Mouse (Mus musculus) embryo, embryonic 10.5 days (tissue): Measurements from ENCODE around the gene Tpbgl.

Experiments used
- DNase-seq: peaks from one replicate; pipeline ENCODE4 v3.0.0-alpha.2; 2015; ENCODE audit warnings: low spot score

The Tpbgl gene

DNA sequence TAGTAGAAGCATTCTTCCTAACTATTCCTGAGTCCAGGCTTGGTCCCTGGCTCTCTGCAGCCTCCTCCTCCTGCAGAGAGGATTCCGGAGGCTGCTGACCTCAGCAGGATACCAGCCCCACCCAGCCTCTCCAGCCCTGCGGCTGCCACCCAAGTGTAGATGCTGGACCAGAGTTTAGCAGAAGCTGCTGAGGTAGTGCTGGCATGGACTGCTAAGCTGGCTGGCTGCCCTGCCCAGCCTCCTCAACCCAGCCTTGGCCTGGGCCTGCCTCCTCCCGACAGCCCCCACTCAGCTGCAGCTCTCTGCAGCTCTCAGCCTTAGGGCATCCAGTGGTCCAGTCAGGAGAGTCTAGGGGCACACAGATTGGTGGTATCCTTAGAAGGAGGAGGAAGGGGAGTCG is 14.3 kb upstream of the Tpbgl start:
- no peak for DNase-seq

DNA sequence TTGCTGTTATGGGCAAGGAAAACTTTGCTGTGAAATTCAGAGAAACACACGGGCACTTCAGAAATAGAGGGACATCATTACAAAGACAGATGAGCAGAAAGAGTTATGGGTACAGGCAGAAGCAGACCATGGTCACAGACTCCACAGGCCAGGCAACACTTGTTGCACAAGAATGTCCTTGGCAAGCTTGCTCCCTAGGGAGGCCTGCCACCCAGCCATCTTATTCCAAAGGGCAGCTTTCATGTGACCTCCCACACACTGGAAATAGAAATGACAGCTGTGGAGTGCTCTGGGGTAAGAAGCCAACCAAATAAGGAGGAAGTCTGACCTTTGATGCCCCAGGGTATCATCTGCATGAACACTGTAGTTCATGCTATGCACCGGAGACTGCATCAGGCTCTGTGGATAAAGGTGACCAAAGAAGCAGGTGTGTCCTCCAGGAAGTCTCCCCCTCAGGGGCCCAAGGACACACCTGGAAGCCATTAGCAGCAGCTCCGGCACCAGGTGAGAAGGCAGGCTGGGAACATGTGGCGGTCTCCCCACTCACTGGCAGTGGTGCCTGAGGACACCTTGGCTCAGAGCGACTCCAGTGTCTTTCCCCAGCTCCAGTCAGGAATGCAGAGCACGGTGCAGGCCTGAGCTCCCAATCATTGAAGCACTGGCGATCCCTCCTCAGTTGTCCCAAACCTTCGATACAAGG is 7.2 kb upstream of the Tpbgl start:
- no peak for DNase-seq

DNA sequence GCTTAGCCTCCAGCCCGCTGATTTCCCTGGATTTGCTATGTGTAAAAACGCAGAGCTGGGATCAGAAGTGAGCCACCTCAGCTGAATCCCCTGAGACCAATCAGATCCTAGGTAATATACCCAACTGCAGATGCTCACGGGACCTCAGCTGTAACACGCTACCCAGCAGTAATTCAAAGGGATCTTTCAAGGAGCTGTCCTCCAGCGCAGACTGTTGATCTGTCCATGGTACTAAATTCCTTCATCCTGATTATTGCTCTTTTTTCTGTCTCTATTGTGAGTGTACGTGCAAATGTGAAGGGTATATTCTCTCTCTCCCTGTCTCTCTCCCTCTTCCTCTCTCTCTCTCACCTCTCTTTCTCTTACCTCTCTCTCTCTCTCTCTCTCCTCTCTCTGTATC is 5.4 kb upstream of the Tpbgl start:
- peak; percentile 73 for DNase-seq

DNA sequence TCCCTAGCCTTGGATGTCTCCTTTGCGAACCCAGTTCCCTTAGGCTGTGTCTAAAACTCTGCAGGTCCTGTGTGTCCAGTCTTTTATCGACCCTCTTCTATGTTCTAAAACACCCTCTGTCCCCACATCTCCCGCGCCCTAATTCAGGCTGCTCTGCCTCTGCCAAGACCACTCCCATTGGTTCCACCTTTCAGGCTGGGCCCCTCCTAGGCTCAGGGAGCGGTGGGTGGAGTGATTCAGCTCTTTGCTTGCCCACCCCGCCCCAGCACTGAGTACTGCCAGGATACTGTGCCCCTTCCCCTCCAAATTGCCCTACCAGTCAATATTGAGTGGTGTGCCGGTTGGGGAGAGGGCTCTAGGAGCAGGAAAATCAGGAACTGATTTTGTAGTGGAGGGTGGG is 463 bp upstream of the Tpbgl start:
- DNase-seq: no peak

DNA sequence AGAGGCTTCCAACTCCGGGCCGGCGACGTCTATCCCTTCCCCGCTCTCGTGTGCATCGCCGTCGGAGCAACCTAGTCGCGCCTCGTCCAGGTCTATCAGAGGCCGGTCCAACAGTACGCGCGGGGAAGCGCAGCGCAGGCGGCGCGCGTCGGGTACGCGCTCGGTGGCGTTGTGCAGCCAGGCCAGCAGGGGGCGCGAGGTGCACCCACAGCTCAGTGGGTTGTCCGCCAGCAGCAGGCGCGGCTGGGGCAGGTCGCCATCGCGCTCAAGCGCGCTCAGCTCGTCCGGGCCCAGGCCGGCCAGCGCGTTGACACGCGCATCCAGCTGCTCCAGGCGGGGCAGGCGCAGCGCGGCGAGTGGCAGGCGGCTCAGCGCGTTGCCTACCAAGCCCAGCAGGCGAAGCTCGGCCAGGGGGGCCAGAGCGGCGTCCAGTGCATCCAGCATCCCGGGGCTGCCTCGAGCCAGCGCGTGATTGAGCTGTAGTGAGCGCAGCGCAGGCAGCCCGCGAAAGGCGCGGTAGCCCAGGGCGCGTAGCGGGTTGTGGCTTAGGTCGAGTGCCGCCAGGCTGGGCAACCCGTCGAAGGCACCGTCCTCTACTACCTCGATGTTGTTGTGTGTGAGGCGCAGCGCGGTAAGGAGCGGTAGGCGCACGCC is 1.1 kb downstream of the Tpbgl start:
- DNase-seq: peak; percentile 85

DNA sequence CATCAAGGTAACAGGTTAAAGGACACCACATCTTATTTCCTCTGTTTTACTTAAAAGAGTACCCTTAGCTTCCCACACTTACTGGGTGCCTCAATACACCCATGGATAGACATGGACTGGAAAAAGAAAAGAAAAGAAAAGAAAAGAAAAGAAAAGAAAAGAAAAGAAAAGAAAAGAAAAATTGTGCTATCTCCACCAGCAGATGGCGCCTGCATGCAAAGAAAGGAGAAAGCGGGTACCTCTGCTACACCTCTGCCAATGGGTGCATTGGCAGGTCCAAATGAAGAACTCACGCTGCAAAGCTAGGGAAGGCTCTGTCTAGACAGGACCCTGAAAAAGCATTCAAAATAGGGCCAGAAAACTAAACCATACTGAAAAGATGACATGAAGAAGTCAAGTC is 8.0 kb downstream of the Tpbgl start:
- peak; percentile 64 for DNase-seq

DNA sequence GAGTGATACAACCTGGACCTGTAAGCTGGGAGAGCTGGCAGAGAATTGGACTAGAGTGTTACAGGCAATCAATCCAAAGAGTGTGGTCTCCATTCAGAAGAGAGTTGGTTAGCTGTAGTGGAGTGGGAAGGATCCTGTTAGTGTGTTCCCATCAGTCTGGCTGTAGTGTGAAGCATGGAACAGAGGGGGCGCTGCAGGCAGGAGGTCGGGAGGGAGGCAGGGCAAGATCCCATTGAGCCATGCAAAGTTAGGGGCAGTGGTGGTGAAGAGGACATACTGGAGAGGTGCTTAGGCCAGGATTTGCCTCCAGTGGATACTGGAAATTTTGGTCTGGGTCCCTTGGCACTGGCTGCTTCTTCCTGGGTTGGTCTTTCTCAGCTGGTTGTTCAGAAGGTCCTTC is 8.6 kb downstream of the Tpbgl start:
- DNase-seq: no peak

DNA sequence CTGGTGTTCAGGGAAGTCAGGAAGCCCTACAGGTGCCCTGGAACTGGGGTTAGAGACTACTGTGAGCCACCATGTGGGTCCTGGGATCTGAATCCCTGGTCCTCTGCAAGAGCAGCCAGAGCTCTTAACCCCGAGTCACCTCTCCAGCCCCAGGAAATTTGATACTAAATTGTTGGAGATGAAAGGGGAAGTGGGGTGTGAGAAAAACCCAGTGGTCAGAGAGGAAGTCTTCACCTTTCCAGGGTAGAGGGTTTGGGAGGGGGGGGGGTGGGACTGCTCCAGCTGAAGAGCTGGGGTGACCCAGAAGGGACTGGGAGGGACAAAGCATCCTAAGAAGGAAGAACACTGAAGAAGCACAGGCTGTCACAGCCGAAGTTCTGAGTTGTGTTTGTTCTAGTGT is 19.3 kb downstream of the Tpbgl start:
- DNase-seq: no peak

DNA sequence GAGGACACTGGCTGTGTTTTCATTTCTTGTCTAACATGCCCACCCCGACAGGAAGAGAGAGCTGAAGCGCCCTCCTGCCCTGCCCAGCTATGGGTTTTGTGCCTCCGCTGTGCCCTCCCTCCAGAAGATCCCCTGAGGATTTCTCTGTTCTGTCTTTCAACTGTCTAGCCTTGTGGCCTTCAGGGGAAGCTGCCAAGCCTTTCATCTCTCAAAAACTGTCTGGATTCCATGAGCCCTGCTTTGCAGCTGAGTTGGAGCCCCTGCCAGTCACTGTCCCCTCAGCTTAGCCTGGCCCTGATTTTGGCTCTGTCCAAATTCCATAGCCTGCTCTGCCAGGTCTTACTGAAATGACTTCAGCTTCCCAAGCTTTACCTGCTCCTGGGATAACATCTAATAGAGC is 20.1 kb downstream of the Tpbgl start:
- no peak for DNase-seq

DNA sequence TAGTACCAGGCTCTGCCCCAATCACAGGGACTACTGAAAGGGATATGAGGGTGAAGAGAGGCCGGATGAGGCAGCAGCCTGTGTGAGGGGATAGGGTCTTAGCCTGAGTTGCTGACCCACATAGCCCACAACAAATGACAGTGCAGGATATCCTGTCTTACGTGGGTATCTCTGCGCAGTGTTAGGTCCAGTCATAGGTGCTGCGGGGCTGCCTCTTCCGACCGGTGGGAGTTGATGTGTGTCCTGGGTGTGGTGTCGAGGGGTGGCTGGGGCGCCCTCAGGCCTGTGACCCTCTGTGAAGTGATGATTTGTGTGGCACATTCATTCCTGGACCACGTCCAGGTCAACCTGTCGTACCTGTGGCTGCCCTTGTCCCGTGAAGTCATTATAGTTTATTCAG is 20.6 kb downstream of the Tpbgl start:
- no peak for DNase-seq

DNA sequence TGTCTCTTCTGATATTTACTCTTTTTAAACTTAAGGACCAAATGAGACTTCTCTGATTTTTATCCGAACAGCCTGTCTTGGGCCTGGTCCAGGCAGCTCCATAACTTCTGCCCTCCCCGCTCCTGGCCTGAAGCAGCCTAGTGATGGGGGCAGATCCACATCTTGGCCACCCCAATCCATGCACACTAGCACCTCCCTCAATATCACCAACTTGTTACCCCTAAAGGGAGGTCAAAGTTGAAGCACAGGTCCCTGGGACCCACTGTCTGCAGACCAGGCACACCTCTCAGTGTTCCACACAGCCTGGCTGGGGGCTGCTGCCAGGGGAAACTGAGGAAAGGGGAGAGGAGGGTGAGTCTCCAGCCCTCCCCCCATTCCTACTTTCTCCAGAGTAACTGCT is 21.8 kb downstream of the Tpbgl start:
- DNase-seq: no peak

DNA sequence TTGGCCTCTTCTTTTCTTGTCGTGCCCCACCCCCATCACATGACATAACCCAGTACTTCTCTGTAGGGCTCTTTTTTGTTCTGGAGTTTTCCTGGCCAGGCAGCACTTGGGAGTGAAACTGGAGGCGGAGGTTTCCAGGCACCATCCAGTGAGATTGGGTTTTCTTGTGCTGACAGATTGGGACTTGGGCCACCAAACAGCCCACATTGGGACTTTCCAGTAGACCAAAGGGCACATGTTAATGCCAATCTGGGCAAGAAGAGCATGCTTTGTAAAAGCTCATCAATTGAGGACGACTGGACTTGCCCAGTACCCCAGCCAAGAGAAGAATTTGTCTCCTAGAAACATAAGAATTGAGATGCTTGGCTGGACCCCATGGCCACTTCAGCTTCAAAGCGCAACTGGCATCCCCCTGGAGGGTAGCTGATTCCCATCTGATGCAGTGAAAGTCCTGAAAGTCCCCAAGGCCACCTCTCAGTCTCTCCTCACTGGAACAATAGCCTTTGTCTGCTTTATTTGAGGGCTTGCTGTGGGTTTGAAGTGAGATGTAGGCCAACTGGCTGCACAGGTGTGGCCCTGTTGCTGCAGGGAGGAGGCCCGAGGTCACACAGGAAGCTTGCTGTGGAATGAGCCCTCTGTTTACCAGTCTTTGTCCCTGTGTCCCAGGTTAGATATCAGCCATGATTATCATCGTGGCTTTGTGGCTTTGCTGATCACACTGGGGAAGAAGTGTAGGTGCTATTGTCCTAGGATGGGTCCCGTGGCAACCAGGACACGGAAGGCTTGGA is 22.8 kb downstream of the Tpbgl start:
- DNase-seq: no peak

DNA sequence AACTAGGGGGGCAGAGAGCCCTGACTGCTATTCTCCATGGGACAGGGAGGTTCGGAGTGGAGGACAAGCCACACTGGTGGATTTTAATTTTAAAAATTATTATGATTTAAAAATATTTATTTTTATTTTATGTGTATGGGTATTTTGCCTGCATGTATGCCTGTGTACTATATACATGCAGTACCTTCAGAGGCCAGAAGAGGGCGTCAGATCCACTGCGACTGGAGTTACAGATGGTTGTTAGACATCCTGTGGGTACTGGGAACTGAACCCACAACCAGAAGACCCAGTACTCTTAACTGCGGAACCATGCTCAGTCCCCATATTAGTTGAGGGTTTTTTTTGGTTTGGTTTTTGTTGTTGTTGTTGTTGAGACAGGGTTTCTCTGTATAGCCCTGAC is 28.2 kb downstream of the Tpbgl start:
- DNase-seq: no peak

DNA sequence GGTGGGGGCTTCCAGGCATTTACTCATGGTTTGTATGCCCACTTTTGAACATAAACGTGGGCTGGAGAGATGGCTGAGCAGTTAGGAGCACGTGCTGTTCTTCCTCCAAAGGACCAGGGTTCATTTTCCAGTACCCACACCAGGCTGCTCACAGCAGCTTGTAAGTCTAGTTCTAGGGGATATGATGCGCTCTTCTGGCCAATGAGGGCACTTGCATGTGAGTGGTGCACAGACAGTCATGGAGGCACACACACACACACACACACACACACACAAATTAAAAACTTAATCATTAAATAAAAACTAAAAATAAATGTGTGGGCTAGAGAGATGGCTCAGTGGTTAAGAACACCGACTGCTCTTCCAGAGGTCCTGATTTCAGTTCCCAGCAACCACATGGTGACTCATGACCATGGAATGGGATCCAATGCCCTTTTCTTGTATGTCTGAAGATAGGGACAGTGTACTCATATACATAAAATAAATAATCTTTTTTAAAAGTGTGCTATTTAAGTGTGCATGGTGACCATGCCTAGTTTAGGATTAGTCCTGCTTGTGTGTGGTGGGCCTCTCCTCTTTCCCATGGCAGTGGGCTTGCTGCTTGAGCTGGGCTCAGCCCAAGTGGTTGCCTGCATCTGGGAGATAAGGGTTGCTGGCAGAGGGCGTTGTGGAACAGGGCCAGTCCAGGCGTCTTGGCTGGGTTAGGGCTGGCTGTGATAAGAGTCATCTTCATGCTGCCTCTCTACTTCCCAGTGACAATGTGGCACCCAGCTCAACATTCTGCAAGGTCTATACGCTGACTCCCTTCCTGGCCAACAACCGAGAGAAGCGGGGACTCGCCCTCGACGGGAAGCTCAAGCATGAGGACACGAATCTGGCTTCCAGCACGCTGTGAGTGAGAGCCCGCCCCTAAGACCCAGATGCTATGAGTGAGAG is 32.8 kb downstream of the Tpbgl start:
- DNase-seq: no peak

DNA sequence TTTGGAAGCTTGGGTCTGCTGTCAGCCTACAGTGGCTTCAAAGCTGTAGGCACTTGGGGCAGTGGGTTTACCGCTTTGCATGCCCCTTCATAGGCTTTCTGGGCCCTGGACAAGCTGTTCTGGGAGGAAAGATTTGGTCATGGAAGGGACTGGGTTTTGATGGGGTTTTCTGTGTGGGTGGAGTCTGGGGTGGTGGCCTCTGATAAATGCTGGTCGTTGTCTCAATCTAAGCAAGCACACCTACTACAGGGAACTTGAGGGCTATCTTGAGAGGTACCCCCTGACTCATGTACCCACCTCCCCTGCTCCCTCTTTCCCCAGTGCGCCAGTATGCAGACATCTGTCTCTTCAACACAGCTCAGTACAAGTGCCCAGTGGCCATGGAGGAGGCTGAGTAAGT is 34.2 kb downstream of the Tpbgl start:
- no peak for DNase-seq

DNA sequence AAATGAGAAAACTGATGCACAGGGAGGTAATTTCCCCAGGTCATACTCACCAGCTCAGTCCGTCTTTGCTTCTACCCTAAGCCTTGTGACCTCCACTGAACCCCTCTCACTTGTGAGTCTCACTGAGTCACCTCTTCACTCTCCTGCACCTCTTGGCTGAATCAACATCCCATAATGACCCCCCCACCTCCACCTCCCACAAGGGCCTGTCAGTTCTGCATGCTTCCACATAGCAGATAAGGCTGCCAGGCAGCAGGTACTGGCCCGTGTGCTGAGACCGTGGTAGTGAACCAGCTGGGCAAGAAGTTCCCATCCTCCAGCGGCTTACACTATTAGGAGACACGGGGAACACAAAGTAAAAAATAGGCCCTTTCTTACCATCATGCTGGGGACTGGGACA is 36.3 kb downstream of the Tpbgl start:
- DNase-seq: no peak

DNA sequence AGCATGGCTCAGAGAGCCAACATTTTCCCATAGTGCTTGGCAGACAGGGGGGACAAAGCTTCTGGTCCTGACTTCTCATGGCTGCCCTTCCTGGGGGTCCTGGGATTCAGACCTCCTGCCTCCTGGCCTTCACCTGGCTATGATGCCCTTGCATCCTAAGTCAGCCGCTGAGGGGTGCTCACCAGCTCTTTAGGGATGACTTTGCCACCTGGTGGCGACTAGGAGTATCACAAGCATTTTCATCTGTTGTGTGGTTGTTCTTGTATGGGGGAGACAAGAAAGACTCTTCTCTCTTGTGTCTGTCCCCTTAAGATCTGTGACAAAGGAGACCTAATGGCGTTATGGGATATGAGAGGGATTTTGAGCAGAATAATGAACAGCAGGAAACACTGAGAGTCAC is 36.8 kb downstream of the Tpbgl start:
- peak; percentile 88 for DNase-seq

DNA sequence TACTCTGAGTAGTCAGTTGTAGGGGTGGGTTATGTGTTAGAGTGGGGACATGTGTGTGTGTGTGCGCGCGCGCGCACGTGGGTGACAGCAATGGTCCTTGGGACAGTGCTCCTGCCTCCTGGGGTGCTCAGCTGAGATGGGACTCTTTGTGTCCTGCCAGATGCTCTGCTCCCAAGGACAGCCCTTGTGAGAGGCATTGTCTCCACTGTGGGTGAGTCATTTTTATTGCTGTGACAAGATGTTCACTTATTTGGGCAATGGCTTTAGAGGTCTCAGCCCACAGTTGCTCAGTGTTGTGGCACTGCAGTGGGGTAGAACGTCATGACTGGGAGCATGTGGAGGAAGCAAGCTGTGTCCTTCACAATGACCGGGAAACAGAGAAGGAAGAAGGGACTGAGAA is 40.9 kb downstream of the Tpbgl start:
- DNase-seq: no peak

DNA sequence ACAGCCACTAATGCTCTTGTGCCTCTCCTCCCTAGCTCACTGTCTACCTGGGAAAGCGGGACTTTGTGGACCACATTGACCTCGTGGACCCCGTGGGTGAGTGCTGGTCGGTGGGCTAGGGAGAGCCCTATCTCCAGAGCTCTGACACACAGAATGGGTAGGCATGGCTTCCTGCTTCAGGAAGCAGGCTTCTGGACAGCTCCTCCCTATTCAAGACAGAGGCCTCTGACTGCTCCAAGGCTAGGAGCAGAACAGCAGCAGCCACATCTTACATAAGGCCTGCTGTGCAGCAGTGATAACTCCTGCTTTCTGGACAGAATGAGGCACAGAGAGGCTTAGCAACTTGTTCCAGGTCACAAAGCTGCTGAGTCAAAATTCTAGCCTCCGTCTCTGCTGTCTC is 43.3 kb downstream of the Tpbgl start:
- DNase-seq: no peak

DNA sequence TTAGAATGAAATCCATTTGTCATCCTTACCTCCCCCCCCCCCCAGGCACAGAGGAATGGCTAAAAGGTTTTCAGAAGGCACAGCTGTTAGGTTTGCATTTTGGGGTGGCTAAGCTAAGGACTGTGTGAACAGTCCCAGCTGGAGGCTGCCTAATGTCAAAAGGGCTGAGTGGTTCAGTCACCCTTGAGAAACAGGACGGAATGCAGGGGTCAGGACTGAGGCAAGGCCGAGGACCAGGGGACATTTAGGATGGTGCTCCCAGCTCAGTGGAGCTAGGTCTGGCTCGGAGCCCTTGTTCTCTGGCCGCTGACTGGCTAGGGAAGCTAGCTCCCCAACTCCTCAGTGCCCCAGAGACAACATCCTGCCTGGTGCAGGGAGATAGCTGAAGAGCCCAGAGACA is 44.0 kb downstream of the Tpbgl start:
- DNase-seq: peak; percentile 50

DNA sequence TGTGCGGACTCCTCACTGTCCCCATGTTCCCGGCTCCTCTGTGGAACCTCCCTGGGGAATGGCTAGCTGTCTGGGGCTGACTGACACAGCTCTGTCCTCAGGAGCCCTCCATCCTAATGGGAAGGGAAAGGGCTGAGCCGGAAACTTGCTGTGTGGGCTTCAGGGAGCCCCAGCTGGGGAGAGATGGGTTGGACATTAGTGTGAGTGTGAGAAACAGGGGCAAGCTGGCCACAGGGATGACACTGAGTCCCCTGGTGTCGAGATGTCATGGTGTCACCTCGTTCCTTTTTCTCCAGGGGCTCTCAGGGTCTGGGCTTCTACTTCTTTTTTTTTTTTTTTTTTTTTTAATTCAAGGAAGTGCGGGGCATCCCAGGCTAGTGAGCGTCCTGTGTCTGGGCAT is 44.6 kb downstream of the Tpbgl start:
- no peak for DNase-seq

DNA sequence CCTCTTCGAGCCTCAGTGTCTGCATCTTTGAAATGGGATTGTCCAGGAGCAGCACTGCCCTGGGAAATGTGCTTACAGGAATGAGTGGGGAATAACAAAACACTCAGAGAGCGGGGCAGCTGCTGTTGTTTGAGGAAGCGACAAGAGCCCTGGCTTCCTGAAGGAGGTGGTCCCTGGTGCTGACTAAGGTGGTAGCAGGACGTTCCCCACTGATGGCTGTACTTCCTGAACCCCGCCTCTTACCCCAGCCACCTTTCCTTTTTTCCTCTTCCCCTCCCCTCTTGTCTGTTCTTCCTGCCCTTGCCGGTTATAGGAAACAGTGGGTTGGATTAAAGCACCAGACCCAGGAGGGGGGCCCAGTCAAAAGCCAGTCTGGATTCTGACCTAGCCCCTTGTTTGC is 46.7 kb downstream of the Tpbgl start:
- DNase-seq: no peak
